Mouse (Mus musculus): ENCODE measurements around the gene B230307C23Rik.
"Not testable (repeated sequence)": the region's sequence is repeated elsewhere in the genome, so short reads cannot be mapped to it uniquely, and the experiment has no call there.

Gene B230307C23Rik

DNA sequence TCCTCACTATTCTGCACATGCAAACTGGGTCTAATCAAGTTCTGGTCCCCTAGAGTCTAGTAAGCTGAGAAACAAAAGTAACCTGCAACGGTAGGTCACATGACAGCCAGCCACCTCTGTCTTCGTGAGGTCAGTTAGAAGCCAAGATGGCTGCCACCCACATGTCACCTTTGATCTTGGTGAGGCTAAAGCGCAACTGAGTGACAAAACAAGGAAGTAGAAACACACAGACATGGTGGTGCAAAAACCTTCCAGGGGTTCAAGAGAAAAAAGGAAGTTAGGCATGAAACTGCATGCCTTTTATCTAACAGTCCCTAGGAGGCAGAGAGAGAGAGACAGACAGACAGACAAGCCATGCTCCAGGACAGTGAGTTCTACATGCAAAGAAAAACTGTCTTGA lies 25.0 kb downstream of the B230307C23Rik start:
- DNase-seq (ENCODE audit: low spot score in 2 of 2), result no peak

DNA sequence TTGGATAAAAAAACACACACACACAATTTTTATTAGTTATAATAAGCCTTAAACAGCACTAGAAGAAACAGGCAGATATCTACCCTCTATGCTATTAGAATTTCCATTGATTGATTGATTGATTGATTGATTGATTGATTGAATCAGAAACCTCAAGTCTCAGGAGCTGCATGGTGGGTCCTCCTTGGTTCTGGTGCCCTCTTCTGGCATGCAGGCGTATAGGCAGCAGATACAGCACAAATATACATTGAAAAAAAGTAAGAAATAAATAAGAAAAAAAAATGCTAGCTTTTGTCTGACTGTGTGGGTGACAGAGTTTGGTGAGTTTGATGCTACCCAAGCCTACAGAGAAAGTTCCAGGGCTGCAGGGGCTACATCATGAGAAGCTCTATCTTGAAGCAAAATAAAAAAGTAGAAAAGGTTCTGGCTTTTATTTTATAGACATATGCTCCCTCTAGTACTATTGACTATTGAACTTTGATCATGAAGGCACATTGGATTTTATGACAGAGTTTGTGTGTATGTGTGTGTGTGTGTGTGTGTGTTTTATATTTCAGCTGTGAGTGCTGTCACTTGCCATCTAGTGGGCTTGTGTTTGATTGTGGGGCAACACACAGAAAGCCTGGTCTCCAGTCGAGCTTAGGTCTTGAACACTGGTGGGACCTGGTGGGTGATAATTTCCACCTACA lies 25.7 kb downstream of the B230307C23Rik start:
- no peak for DNase-seq (ENCODE audit: low spot score in 2 of 2)

DNA sequence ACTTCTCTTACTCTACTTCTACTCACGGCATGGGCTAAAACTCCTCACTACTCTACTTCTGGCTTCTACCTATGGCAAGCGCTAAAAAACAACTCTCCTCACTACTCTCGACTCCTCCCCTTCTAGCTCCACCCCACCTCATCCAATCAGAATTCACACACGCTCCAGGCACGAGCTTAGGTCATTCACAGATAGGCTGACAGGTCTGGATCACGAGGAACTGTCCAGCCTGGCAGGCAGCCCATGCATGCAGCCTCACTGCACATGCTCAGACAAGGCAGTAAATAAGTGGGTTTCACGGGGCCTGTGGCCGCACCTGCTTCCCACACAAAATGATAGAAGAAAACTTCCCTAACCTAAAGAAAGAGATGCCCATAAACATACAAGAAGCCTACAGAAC lies 29.1 kb downstream of the B230307C23Rik start:
- not testable (repeated sequence) for DNase-seq (ENCODE audit: low spot score in 2 of 2)

DNA sequence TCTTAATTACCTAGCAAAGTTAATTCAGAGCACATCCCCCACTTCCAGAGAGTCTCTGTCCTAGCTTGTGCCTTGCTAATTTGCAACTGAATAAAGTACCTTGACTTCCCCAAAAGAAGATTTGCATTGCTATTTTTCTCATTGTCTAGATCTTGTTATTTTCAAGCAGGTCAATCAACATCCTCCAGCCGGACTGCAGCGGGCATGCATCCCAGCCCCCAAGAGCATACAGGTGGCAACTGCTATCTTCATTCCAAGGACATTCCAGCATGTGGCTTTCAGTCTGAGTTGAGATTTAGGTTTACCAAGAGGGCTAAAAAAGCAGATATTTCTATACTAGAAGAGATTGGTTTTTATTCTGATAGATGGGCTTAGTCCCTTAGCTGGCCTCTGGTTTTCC lies 37.9 kb downstream of the B230307C23Rik start:
- DNase-seq (ENCODE audit: low spot score in 2 of 2), result not testable (repeated sequence)

DNA sequence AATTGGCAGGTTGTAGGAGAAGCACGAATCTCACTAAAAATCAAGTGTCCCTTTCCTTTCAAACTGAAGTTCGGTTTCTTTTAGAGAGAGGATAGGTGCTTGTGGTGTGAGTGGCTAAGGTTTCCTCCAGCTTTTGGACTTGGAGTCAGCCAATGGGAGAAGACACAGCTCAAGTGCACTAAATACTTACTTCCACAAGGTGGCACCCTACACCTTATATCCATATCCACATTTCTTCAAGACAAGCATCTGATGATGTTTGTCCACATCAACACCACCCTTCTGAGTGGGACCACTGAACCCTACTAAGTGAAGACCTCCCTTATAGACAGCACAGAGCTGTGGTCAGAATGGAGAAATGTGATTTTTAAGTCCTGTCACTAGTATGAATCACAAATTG lies 44.6 kb downstream of the B230307C23Rik start:
- peak in 1 of 2 experiments; percentile 7 for DNase-seq (ENCODE audit: low spot score in 2 of 2)

DNA sequence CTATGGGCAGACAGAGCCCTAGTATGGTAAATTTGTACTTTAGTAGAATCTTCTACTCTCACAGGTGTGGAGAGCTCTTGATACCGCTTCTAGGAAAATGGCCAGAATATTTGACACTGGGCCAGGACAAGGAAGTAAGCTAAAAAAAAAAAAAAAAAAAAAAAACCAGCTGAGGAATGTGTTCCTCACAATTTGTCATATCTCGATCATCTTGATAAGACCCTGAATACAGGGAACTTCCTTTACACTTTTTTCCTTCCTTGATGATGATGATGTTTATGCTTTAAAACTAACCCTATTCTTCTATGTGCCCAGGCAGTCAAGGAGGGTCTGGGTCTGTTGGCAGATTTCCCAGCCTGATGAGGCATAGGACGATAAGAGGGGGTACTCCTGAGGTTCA lies 82.3 kb downstream of the B230307C23Rik start:
- DNase-seq (ENCODE audit: low spot score in 2 of 2), result not testable (repeated sequence)

DNA sequence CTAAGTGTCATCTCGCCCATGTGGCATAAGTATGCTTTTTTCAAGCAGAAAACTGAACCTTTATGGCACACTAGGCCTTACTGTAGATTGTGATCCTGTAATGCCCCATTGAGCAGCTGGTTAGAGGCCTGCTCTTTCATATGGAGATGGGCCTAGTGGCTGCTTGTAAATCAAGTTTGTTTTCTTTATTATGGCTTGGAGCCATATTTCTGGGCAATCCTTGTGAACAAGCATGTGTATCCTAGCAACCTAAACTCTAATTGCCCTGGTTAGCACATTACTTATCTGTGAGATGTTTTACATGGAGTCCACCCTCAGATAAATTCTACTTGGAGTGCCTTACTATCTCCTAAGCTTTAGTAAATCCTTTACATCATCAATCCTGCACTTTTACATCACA lies 84.0 kb downstream of the B230307C23Rik start:
- DNase-seq (ENCODE audit: low spot score in 2 of 2), result not testable (repeated sequence)
